Mouse (Mus musculus) heart, embryonic 16.5 days (tissue): ENCODE measurements at regions not wholly inside any gene's neighbourhood (a gene's known extent, or its start where the extent isn't known, plus 50 kb on each side); places are given as distances from the start of the nearest gene placed in this dataset.
A peak's percentile ranks its signal among the peaks of the same experiment; 100 is the strongest.

Experiments used
- ATAC-seq: fragments of 200-750 bp; cut with Nextera tagmentation; replicated peaks from 2 replicates; pipeline ENCODE4 v1.8.0; 2017; ENCODE audit warnings: moderate number of reproducible peaks; ENCODE audit not compliant: insufficient read depth, low FRiP score; ENCODE audit errors: extremely low read depth
- H3K27ac ChIP-seq: fragments of 300-500 bp; sonication (generic); 2 replicates; pipeline ENCODE4 v1.5.1; 2014; ENCODE audit warnings: mild to moderate bottlenecking, low read length, control low read depth, moderate library complexity
- H3K27me3 ChIP-seq: fragments of 300-500 bp; sonication (generic); 2 replicates; pipeline ENCODE4 v1.6.1; 2014; ENCODE audit warnings: low read length, mixed read lengths; ENCODE audit not compliant: control insufficient read depth, insufficient read depth
- H3K36me3 ChIP-seq: fragments of 300-500 bp; sonication (generic); 2 replicates; pipeline ENCODE4 v1.6.1; 2014; ENCODE audit not compliant: control insufficient read depth, insufficient read depth
- H3K4me1 ChIP-seq: fragments of 300-500 bp; sonication (generic); 2 replicates; pipeline ENCODE4 v1.6.1; 2014; ENCODE audit warnings: low read length, mixed read lengths; ENCODE audit not compliant: control insufficient read depth, insufficient read depth
- H3K4me2 ChIP-seq: fragments of 300-500 bp; sonication (generic); 2 replicates; pipeline ENCODE4 v1.6.1; 2014; ENCODE audit warnings: low read depth, mild to moderate bottlenecking, control low read depth, low read length
- H3K4me3 ChIP-seq: fragments of 300-500 bp; sonication (generic); 2 replicates; pipeline ENCODE4 v1.5.1; 2014; ENCODE audit warnings: mild to moderate bottlenecking, control low read depth, low read length
- H3K9ac ChIP-seq: fragments of 300-500 bp; sonication (generic); 2 replicates; pipeline ENCODE4 v1.6.1; 2014; ENCODE audit warnings: low read length, control low read depth
- H3K9me3 ChIP-seq: fragments of 300-500 bp; sonication (generic); replicated peaks from 2 replicates; pipeline ENCODE4 v1.6.1; 2016; ENCODE audit warnings: low read length; ENCODE audit not compliant: control insufficient read depth
- WGBS: fragments of 180-500 bp; shearing (Covaris S2); extraction: QIAGEN DNeasy Blood & Tissue Kit; methylation state at CpG from one replicate; pipeline ENCODE4 v1.1.7; 2014; 5-methylcytosine and 5-hydroxymethylcytosine counted together

GRCm38 (mm10) chr13:48015296-48015695, 245.7 kb upstream of the Id4 start:
- no peak overlapping the region for H3K27ac ChIP-seq
- H3K4me2 ChIP-seq: no peak overlapping the region
- H3K9me3 ChIP-seq: no peaks in the 10 kb centered on the region
- H3K4me1 ChIP-seq: no peaks in the 10 kb centered on the region
- H3K9ac ChIP-seq: no peak overlapping the region
- 73% methylated on average over 4 of the region's 4 CpGs for WGBS
- H3K4me3 ChIP-seq: no peak overlapping the region
- no peaks in the 10 kb centered on the region for H3K27me3 ChIP-seq
- no peak for ATAC-seq
- no peaks in the 10 kb centered on the region for H3K36me3 ChIP-seq

GRCm38 (mm10) chr13:48016051-48016450, 245.0 kb upstream of the Id4 start:
- no peak for ATAC-seq
- no peak overlapping the region for H3K27ac ChIP-seq
- H3K9ac ChIP-seq: no peak overlapping the region
- WGBS: 86% methylated on average over 3 of the region's 3 CpGs
- no peak overlapping the region for H3K4me3 ChIP-seq
- no peaks in the 10 kb centered on the region for H3K9me3 ChIP-seq
- no peaks in the 10 kb centered on the region for H3K4me1 ChIP-seq
- H3K36me3 ChIP-seq: no peaks in the 10 kb centered on the region
- H3K4me2 ChIP-seq: no peak overlapping the region
- H3K27me3 ChIP-seq: no peaks in the 10 kb centered on the region

- H3K4me2 ChIP-seq: no peak overlapping the region
- WGBS: 88% methylated on average over 6 of the region's 6 CpGs
- H3K27me3 ChIP-seq: no peaks in the 10 kb centered on the region
- H3K4me3 ChIP-seq: no peak overlapping the region
- no peaks in the 10 kb centered on the region for H3K36me3 ChIP-seq
- H3K9me3 ChIP-seq: no peaks in the 10 kb centered on the region
- no peak overlapping the region for H3K9ac ChIP-seq
- no peak for ATAC-seq
- no peaks in the 10 kb centered on the region for H3K4me1 ChIP-seq
- no peak overlapping the region for H3K27ac ChIP-seq
Measured at GRCm38 (mm10) chr13:48016606-48017005, 244.4 kb upstream of the Id4 start.

GRCm38 (mm10) chr13:48017649-48018048, 243.4 kb upstream of the Id4 start:
- no peak overlapping the region for H3K9ac ChIP-seq
- H3K27ac ChIP-seq: no peak overlapping the region
- H3K4me1 ChIP-seq: no peaks in the 10 kb centered on the region
- no peak overlapping the region for H3K4me3 ChIP-seq
- WGBS: 81% methylated on average over 8 of the region's 8 CpGs
- ATAC-seq: no peak
- no peaks in the 10 kb centered on the region for H3K36me3 ChIP-seq
- H3K4me2 ChIP-seq: no peak overlapping the region
- no peaks in the 10 kb centered on the region for H3K9me3 ChIP-seq
- H3K27me3 ChIP-seq: no peaks in the 10 kb centered on the region

GRCm38 (mm10) chr13:48018606-48019005, 242.4 kb upstream of the Id4 start:
- WGBS: 60% methylated on average over 5 of the region's 5 CpGs
- Histone ChIP-seq H3K9ac (no peak overlapping the region), H3K4me3 (no peak overlapping the region)

GRCm38 (mm10) chr13:48022958-48023615, 237.9 kb upstream of the Id4 start:
- H3K9me3 ChIP-seq: no peaks in the 10 kb centered on the region
- ATAC-seq: no peak
- no peaks in the 10 kb centered on the region for H3K27me3 ChIP-seq
- H3K27ac ChIP-seq: no peak overlapping the region
- WGBS: 73% methylated on average over 7 of the region's 7 CpGs
- no peak overlapping the region for H3K4me3 ChIP-seq
- H3K36me3 ChIP-seq: no peaks in the 10 kb centered on the region
- H3K4me2 ChIP-seq: no peak overlapping the region
- peaks cover 5% of the 10 kb centered on the region for H3K4me1 ChIP-seq
- no peak overlapping the region for H3K9ac ChIP-seq

More at GRCm38 (mm10) chr13:48018606-48019005, 242.4 kb upstream of the Id4 start:
- H3K4me1 ChIP-seq: no peaks in the 10 kb centered on the region
- H3K36me3 ChIP-seq: no peaks in the 10 kb centered on the region
- H3K4me2 ChIP-seq: no peak overlapping the region
- H3K9me3 ChIP-seq: no peaks in the 10 kb centered on the region
- no peak overlapping the region for H3K27ac ChIP-seq
- ATAC-seq: no peak
- no peaks in the 10 kb centered on the region for H3K27me3 ChIP-seq

- Histone ChIP-seq H3K9me3 (no peaks in the 10 kb centered on the region), H3K27me3 (no peaks in the 10 kb centered on the region), H3K9ac (no peak overlapping the region), H3K36me3 (no peaks in the 10 kb centered on the region), H3K4me2 (peak overlapping the region; percentile 25; the same call in 1 of the 2 replicates), H3K27ac (no peak overlapping the region), H3K4me3 (no peak overlapping the region), H3K4me1 (peaks cover 6% of the 10 kb centered on the region)
- 28% methylated on average over 7 of the region's 7 CpGs for WGBS
- 0 out of 2 replicates have a peak, but pooled peaks have one; percentile 28 for ATAC-seq
Measured at GRCm38 (mm10) chr13:48027775-48028489, 233.1 kb upstream of the Id4 start.

GRCm38 (mm10) chr13:48031491-48031890, 229.5 kb upstream of the Id4 start:
- no peak for ATAC-seq
- no peak overlapping the region for H3K27ac ChIP-seq
- no peak overlapping the region for H3K4me3 ChIP-seq
- no peak overlapping the region for H3K9ac ChIP-seq
- H3K4me1 ChIP-seq: peaks cover 6% of the 10 kb centered on the region
- WGBS: 85% methylated on average over 8 of the region's 8 CpGs
- H3K9me3 ChIP-seq: no peaks in the 10 kb centered on the region
- H3K27me3 ChIP-seq: no peaks in the 10 kb centered on the region
- H3K4me2 ChIP-seq: no peak overlapping the region
- no peaks in the 10 kb centered on the region for H3K36me3 ChIP-seq

- H3K9me3 ChIP-seq: no peaks in the 10 kb centered on the region
- no peaks in the 10 kb centered on the region for H3K4me1 ChIP-seq
- ATAC-seq: no peak
- H3K27me3 ChIP-seq: no peaks in the 10 kb centered on the region
- H3K4me3 ChIP-seq: no peak overlapping the region
- no peaks in the 10 kb centered on the region for H3K36me3 ChIP-seq
- no peak overlapping the region for H3K27ac ChIP-seq
- no peak overlapping the region for H3K9ac ChIP-seq
- 80% methylated on average over 4 of the region's 4 CpGs for whole genome bisulfite sequencing
- no peak overlapping the region for H3K4me2 ChIP-seq
Measured at GRCm38 (mm10) chr13:48042172-48042571, 218.9 kb upstream of the Id4 start.
